Mouse (Mus musculus) spleen, postnatal 4 days (tissue): ENCODE measurements around the gene Cnot6.

Experiments used
- DNase-seq, 2 experiments: peaks; one replicate each; pipeline ENCODE4 v3.0.0; 2022; ENCODE audit warnings: low spot score in 2 of 2

Cnot6 gene

GRCm38 (mm10) chr11:49713336-49714334, 1.1 kb upstream of the Cnot6 start:
- peak; percentile 36 to 67 for DNase-seq

GRCm38 (mm10) chr11:49711981-49712554, 455 bp downstream of the Cnot6 start:
- DNase-seq, result peak; percentile 47 to 83

- DNase-seq, result no peak
Measured at GRCm38 (mm10) chr11:49710664-49711063, 1.9 kb downstream of the Cnot6 start.

- no peak for DNase-seq
Measured at GRCm38 (mm10) chr11:49707834-49708233, 4.7 kb downstream of the Cnot6 start.

DNA sequence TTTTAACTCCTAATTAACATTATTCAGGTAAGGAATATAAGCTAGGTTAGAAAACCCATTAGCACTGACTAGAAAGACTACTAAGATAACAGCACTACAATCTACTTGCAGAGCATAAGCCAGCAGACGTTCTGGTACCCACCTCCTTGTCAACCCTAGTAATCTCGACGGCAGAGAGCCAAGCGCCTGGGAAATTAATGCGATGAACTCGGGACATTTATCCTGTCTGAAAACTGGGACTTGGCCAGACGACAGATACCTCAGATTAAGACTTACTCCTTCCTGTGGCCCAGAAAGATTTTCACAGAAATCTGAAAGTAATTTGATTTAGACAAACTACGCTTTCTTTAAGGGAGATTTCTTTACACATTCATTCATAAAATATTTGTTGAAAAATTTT, 7.7 kb downstream of the Cnot6 start:
- no peak for DNase-seq

- DNase-seq, result no peak
Measured at GRCm38 (mm10) chr11:49702014-49702413, 10.5 kb downstream of the Cnot6 start.

DNA sequence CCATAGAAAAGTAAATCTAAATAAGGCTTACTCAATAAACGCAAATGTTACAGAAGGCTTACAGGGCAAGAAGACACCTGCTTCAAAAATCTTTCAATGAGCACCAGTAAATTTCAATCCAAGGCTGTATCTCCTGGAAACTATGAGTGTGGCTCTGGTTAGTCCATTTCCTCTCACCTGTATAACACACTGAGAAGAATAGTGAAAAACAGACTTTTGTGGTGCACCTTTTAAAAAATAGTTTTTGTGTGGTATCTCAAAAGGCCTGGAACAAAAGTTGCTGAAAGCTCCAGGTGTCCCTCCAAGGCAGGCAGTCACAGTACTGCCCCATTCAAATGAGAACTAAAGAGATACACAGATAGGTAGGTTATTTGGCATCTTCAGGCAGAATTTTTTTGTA, 13.4 kb downstream of the Cnot6 start:
- DNase-seq, result no peak

- no peak for DNase-seq
Measured at GRCm38 (mm10) chr11:49697779-49698178, 14.7 kb downstream of the Cnot6 start.

DNA sequence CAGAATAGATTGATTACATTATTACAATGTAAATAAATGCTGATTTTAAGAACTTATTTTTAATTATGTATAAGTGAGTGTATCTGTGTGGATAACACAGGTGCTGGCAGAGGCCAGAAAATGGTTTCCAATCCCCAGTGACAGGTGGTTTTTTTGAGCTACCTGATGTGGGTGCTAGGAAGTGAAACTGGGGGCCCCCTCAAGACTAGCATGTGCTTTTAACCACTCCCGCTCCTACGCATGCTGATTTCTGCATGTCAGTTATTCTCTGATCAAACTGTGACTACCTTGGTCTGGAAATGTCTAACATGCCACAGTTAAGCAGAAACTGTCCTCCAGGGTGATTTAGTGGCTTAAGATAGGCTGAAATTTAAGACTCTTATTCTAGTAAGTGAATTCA, 16.1 kb downstream of the Cnot6 start:
- DNase-seq, result no peak

- DNase-seq, result no peak
Measured at GRCm38 (mm10) chr11:49695695-49696094, 16.8 kb downstream of the Cnot6 start.

DNA sequence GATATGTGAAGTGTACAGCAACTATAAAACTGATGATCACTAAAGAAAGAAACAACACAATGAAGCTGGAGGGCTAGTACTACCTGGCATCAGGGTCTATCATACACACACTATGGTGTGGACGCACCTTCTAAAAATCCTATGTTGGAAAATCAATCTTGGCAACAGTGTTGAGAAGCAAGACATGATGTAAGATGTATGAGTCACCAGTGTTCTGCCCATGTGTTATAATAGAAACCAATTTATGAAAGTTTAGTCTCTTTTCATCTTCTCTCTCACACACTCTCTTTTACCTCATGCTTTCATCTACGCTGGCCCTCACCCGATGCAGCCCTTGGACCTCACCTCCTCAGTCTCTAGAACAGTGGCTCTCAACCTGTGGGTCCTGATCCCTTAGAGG, 17.5 kb downstream of the Cnot6 start:
- DNase-seq, result no peak

GRCm38 (mm10) chr11:49684237-49684973, 28.1 kb downstream of the Cnot6 start:
- no peak for DNase-seq

DNA sequence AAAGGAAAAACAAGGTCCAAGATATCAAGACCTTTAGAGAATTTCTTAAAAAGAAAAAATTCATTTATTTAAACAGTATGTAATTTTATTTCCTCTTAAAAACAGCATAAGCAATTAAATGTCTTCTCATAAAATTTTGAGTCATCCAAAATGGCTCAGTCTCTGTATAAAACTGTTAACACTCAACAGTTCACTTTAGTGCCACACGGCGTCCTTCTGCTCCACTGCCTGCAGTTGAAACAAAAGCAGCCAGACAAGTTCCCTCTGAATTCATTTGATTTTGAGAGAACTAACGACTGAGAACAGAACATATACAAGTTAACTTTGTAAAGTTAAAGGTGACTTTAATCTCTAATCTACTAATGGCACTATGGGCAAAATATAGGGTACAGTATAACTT, 39.1 kb downstream of the Cnot6 start:
- no peak for DNase-seq

DNA sequence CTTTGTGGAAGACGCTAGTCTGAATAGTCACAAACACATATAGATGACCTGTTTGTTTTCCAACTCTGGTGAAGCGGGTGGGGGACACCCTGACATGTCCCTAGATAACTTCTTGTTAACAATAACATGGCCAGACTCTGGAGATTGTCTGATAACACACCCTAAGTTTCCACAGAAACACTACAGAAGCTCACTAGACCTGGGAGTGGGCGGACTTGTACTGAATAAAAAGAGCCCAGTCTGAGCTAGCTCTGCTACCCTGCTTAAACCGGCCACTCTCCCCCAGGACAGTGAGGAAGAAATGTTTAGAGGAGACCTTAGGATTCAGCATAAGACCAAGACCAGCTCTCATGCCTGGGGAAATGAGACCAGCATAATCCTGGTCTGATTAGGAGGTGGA, 47.1 kb downstream of the Cnot6 start:
- DNase-seq, result no peak

DNA sequence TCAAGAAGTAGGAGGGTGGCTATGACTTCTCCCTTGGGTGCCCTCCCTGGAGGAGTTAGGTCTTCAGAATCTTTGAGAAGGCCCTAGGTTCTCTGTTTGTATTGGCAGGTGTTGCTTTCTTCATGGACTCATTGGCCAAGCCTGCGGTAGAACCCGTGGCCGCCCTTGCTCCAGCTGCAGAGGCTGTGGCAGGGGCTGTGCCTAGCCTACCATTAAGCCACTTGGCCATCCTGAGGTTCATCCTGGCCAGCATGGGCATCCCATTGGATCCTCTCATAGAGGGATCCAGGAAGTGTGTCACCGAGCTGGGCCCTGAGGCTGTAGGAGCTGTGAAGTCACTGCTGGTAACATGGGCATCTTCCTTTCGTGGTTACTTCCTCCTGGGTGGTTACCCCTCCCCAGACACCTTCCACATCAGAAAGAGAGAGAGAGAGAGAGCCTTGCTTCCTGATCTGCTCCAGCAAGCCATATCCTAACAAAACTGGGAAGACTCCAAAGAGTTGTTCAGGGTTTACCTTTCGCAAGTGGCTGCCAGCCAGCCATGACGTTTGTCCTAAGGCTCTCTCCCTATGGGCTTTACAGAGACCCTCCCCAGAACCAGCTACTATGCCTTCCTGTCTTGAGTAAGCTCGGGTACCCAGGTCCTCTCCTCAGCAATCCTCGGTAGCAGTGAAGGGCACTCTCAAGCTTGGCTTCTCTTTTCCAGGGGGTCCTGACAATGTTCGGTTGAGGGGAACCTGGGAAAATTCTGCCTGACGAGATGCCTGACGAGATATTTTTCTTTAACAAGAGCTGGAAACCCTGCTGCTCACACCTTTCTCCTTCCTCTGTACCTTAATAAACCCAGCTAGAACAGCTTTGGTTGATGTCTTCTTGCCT, 48.0 kb downstream of the Cnot6 start:
- DNase-seq, result no peak

GRCm38 (mm10) chr11:49663310-49663709, 49.2 kb downstream of the Cnot6 start, which contains the start of gene Scgb3a1:
TSS of gene Scgb3a1 (plus strand) at chr11:49663610.
- no peak for DNase-seq

DNA sequence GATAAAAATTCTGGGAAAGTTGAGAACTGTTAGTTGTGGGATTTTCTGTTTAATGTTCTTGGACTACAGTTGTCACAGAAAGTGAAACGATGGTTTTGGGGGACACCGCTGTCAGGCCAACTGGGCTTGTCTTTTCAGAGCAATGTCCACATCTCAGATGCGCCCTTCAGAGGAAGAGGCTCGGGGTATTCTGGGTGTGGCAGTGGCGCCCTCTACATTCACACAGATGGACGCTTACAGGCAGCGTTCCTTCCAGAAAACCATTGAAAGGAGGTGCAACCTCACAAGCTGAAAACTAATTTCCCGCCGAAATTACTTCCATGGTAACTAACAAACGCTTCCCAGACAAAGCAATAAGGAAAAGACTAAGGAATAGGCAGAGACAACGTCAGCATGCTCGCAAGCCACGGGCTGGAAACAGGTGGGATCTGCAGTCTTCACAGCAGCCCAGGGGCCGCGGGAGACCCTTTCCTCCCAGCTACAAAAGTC, 50.2 kb downstream of the Cnot6 start:
- no peak for DNase-seq

- DNase-seq, result no peak
Measured at GRCm38 (mm10) chr11:49659470-49659799, 53.1 kb downstream of the Cnot6 start.

- DNase-seq, result no peak
Measured at GRCm38 (mm10) chr11:49658791-49659469, 53.6 kb downstream of the Cnot6 start.

DNA sequence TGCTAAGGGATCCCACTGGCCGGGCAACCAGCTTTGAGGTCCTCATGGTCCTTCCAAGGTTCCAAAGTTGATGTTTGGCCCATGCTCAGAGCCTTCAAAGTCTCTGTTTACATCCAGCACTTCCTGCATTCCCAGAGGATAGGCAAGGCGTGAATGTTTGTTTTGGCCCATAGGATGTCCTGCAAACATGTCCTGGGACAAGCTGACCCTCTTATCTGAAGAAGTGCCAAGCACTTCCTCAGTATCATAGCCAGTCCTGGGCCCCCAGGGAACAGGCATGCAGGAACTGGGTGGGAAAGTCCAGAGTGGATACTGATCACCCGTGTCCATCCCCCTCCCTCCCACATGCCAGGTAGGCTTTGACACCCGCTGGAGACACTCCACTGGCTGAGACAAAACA, 54.5 kb downstream of the Cnot6 start:
- DNase-seq, result no peak

GRCm38 (mm10) chr11:49655501-49655900, 57.0 kb downstream of the Cnot6 start:
- DNase-seq, result no peak
